Mouse (Mus musculus) heart, postnatal 0 days (tissue): ENCODE measurements around the gene Smpd4.
A peak's percentile ranks its signal among the peaks of the same experiment; 100 is the strongest.

ENCODE experiments used
- CTCF ChIP-seq: IDR thresholded peaks from 2 replicates; pipeline ENCODE4 v1.5.1; 2016; ENCODE audit warnings: antibody characterized with exemption, control low read depth, low read depth
- EP300 ChIP-seq: IDR thresholded peaks from 2 replicates; pipeline ENCODE4 v1.6.1; 2016; ENCODE audit warnings: antibody characterized with exemption, low read depth

GRCm38 (mm10) chr16:17600944-17601562 lies 18.1 kb upstream of the Smpd4 start:
- peak; percentile 29; the same call in 1 of the 2 replicates for TF ChIP-seq CTCF
- TF ChIP-seq EP300, result no peak
